Mouse (Mus musculus): ENCODE results near the gene Vmn2r118. TPM values are rescaled to one million over a fixed set of nuclear protein-coding genes. Genes with fewer than 3 reads are reported as not detected.

Gene Vmn2r118
- total RNA-seq (2021), result not detected
- long read RNA-seq, experiment 1, result 0 reads
- long read RNA-seq, experiment 2, result 0 reads

DNA sequence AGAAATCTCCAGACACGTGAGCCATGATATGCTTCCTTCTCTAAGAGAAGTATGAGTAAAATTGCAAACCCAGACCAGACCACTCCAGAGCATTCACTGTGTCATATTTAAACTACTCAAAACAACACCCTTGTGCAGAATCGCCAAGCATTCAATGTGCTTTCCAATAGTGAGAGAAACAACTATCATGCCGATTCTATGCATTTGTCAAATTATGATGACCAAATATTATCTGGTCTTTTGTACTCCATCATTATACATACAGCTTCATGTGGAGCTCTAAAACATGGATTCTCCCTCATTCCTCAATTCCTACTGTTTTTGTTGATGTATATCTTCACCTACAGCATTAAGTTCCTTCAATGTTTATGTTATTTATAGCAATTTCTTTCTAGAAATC, at the start of gene Vmn2r118:
Gene Vmn2r118, minus strand, starts transcription at position 101 of the 400 bp plus-strand sequence.
- DNase-seq (ENCODE audit: low spot score in 2 of 2), result no peak

DNA sequence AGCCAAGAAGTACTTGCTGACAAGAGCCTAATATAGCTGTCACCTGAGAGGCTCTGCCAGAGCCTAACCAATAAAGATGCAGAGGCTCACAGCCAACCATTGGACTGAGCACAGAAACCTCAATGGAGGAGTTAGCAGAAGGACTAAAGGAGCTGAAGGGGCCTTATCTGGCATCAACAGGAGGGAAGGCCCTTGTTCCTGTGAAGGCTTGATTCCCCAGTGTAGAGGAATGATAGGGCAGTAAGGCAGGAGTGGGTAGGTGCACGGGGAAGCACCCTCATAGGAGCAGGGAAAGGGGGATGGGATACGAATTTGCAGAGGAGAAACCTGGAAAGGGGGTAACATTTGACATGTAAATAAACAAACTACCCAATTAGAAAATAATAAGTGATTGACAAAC, 36.1 kb upstream of the Vmn2r118 start:
- DNase-seq (ENCODE audit: low spot score in 2 of 2), result no peak

DNA sequence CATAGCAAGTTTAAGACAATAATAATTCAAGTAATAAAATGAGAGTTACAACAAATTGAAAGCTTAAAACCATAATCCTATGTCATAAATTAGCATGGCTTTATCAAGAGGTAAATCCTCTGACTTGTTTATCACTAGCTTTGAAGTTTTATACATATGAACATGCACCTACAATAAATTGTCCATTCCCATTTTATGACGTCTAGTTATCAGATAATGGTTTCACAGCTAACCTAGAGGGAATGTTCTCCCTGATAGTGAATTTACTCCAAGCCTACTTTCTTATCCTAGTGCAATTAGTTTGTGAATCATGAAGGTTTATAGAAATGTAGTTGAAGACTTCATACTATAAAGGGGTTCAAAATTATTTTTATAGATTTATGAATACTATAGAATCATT, 34.2 kb downstream of the Vmn2r118 start:
- DNase-seq (ENCODE audit: low spot score in 2 of 2), result no peak

DNA sequence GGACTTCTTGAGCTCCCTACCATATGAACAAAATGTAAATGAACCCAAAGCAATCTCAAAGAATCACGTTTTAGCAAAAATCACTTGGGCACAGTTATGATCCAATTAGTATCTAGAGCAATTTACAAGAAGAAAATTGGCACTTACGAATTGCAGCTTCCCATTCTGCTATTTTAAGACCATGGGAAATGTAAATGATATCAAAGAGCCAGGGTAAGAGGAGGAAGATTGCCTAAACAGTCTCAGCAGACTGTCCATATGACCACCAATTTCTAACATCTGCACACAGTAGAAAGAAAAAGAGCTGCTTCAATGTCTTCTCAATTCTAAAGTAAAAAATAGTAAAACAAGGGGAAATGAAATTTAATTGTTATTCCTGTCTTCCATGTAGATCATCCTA, 63.2 kb downstream of the Vmn2r118 start:
- no peak for DNase-seq (ENCODE audit: low spot score in 2 of 2)

DNA sequence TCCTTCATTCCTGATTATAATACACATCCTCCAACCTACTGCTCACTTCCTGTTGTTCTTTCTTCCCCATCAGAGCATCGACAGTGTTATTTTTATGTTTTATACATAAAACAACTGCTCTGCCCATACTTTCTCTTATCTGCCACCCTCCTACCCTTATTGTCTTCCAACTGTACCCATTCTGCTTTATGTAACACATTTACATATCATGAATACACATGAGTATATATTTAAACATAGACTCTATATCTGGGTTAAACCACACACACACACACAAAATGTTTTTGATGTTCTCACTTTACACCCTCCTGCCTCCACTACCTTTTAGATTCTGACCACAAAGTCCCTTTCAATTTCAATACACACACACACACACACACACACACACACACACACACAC, 76.5 kb downstream of the Vmn2r118 start:
- no peak for DNase-seq (ENCODE audit: low spot score in 2 of 2)

Other genes starting within 250 kb of the Vmn2r118 start
- under 1 TPM in 1 of 2 experiments, not detected in 1; 0.05 TPM for gene St6gal2, start 179.8 kb downstream of the Vmn2r118 start, total RNA-seq (2021)
- gene Pot1b, start 87.4 kb upstream of the Vmn2r118 start, total RNA-seq (2021), result 1 to 10 TPM; 4.6 to 5.6 TPM
- gene Adgre4, start 124.8 kb upstream of the Vmn2r118 start, total RNA-seq (2021), result under 1 TPM; 0.20 to 0.70 TPM

Measured in gastrocnemius, postnatal 4 days (tissue).